Mouse (Mus musculus) thymus, adult 18-20 months (tissue): ENCODE measurements around the gene Phf10.
"Not testable (repeated sequence)": the region's sequence is repeated elsewhere in the genome, so short reads cannot be mapped to it uniquely, and the experiment has no call there.

Experiments used
- DNase-seq, 2 experiments: peaks; one replicate each; pipeline ENCODE4 v3.0.0; 2022; ENCODE audit warnings: mixed read lengths in 2 of 2

The Phf10 gene

GRCm38 (mm10) chr17:14960951-14961556, at the start of gene Phf10:
Gene Phf10 (minus strand): TSS chr17:14961273.
- DNase-seq, result peak; percentile 41 to 42

- not testable (repeated sequence) for DNase-seq
These were observed 48.8 kb upstream of the Phf10 start, which contains the start of gene Gm3435 for GRCm38 (mm10) chr17:15009706-15010413. Gene Gm3435 (plus strand): TSS chr17:15010176.

GRCm38 (mm10) chr17:15009088-15009487, 48.0 kb upstream of the Phf10 start:
- not testable (repeated sequence) for DNase-seq

- DNase-seq, result not testable (repeated sequence)
These were observed 39.0 kb upstream of the Phf10 start for GRCm38 (mm10) chr17:15000047-15000446.

GRCm38 (mm10) chr17:14994140-14994539, 33.1 kb upstream of the Phf10 start:
- not testable (repeated sequence) for DNase-seq

GRCm38 (mm10) chr17:14993139-14993832, 32.2 kb upstream of the Phf10 start:
- DNase-seq, result not testable (repeated sequence)

GRCm38 (mm10) chr17:14992522-14993138, 31.6 kb upstream of the Phf10 start:
- not testable (repeated sequence) for DNase-seq

- not testable (repeated sequence) for DNase-seq
These were observed 29.1 kb upstream of the Phf10 start for GRCm38 (mm10) chr17:14990116-14990702.

- not testable (repeated sequence) for DNase-seq
These were observed 17.4 kb upstream of the Phf10 start, which contains the start of the genes 9030025P20Rik and Gm3417 for GRCm38 (mm10) chr17:14978362-14979038. Gene 9030025P20Rik (plus strand): TSS chr17:14978468. Gene Gm3417 (minus strand): TSS chr17:14978790.

- DNase-seq, result not testable (repeated sequence)
These were observed 16.8 kb upstream of the Phf10 start for GRCm38 (mm10) chr17:14977718-14978361.

- not testable (repeated sequence) for DNase-seq
These were observed 7.4 kb upstream of the Phf10 start for GRCm38 (mm10) chr17:14968373-14968913.

GRCm38 (mm10) chr17:14961557-14962154, 583 bp upstream of the Phf10 start:
- DNase-seq, result not testable (repeated sequence)

- DNase-seq, result peak; percentile 33 to 41
These were observed 553 bp downstream of the Phf10 start for GRCm38 (mm10) chr17:14960520-14960919.

GRCm38 (mm10) chr17:14959979-14960378, 1.1 kb downstream of the Phf10 start:
- no peak for DNase-seq

GRCm38 (mm10) chr17:14958686-14959327, 2.3 kb downstream of the Phf10 start:
- no peak for DNase-seq

- no peak for DNase-seq
These were observed 7.6 kb downstream of the Phf10 start for GRCm38 (mm10) chr17:14953452-14953851.

GRCm38 (mm10) chr17:14949161-14949827, 11.8 kb downstream of the Phf10 start:
- DNase-seq, result no peak

GRCm38 (mm10) chr17:14944551-14944950, 16.5 kb downstream of the Phf10 start:
- DNase-seq, result no peak

- DNase-seq, result no peak
These were observed 17.4 kb downstream of the Phf10 start for GRCm38 (mm10) chr17:14943729-14944059.
